Mouse (Mus musculus) midbrain, embryonic 16.5 days (tissue): Measurements from ENCODE around the gene Antxr2. TPM values are rescaled to one million over a fixed set of nuclear protein-coding genes. Genes with fewer than 3 reads are reported as not detected.

ENCODE experiments used
- ATAC-seq: fragments of 200-750 bp; cut with Nextera tagmentation; 2 replicates; pipeline ENCODE4 v1.8.0; 2017; ENCODE audit warnings: moderate TSS enrichment
- H3K27ac ChIP-seq: fragments of 300-500 bp; sonication (generic); 2 replicates; pipeline ENCODE4 v1.5.1; 2014; ENCODE audit warnings: mild to moderate bottlenecking, low read length, mixed read lengths
- H3K27me3 ChIP-seq: fragments of 300-500 bp; sonication (generic); 2 replicates; pipeline ENCODE4 v1.6.1; 2014; ENCODE audit warnings: low read depth, low read length, mixed read lengths; ENCODE audit not compliant: control insufficient read depth, insufficient read depth
- H3K36me3 ChIP-seq: fragments of 300-500 bp; sonication (generic); 2 replicates; pipeline ENCODE4 v1.6.1; 2014; ENCODE audit warnings: mild to moderate bottlenecking, low read length, moderate library complexity, mixed read lengths; ENCODE audit not compliant: control insufficient read depth, insufficient read depth
- H3K4me1 ChIP-seq: fragments of 300-500 bp; sonication (generic); 2 replicates; pipeline ENCODE4 v1.6.1; 2014; ENCODE audit warnings: mild to moderate bottlenecking, low read length, mixed read lengths; ENCODE audit not compliant: control insufficient read depth, insufficient read depth
- H3K4me2 ChIP-seq: fragments of 300-500 bp; sonication (generic); 2 replicates; pipeline ENCODE4 v1.6.1; 2014; ENCODE audit warnings: mild to moderate bottlenecking, low read length, mixed read lengths
- H3K4me3 ChIP-seq: fragments of 300-500 bp; sonication (generic); 2 replicates; pipeline ENCODE4 v1.5.1; 2014; ENCODE audit warnings: low read depth, mild to moderate bottlenecking, low read length, moderate library complexity, mixed read lengths
- H3K9ac ChIP-seq: fragments of 300-500 bp; sonication (generic); 2 replicates; pipeline ENCODE4 v1.6.1; 2014; ENCODE audit warnings: low read depth, low read length, mixed read lengths
- H3K9me3 ChIP-seq: fragments of 300-500 bp; sonication (generic); replicated peaks from 2 replicates; pipeline ENCODE4 v1.6.1; 2014; ENCODE audit warnings: mild to moderate bottlenecking, low read length, mixed read lengths; ENCODE audit not compliant: control insufficient read depth, poor library complexity, severe bottlenecking
- WGBS: fragments of 180-500 bp; shearing (Covaris S2); extraction: QIAGEN DNeasy Blood & Tissue Kit; methylation state at CpG from one replicate; pipeline ENCODE4 v1.1.7; 2014; 5-methylcytosine and 5-hydroxymethylcytosine counted together
- polyA plus RNA-seq: library from polyadenylated mRNA; unstranded; fragments of >200 nt; fragmentation: Nextera tagmentation; extraction: Ambion mirVana; gene quantifications from 2 replicates; pipeline ENCODE4 v1.2.1, GENCODE M21; 2015

Antxr2 gene
- 2.4 and 2.5 TPM in 2 replicates for polyA plus RNA-seq

DNA sequence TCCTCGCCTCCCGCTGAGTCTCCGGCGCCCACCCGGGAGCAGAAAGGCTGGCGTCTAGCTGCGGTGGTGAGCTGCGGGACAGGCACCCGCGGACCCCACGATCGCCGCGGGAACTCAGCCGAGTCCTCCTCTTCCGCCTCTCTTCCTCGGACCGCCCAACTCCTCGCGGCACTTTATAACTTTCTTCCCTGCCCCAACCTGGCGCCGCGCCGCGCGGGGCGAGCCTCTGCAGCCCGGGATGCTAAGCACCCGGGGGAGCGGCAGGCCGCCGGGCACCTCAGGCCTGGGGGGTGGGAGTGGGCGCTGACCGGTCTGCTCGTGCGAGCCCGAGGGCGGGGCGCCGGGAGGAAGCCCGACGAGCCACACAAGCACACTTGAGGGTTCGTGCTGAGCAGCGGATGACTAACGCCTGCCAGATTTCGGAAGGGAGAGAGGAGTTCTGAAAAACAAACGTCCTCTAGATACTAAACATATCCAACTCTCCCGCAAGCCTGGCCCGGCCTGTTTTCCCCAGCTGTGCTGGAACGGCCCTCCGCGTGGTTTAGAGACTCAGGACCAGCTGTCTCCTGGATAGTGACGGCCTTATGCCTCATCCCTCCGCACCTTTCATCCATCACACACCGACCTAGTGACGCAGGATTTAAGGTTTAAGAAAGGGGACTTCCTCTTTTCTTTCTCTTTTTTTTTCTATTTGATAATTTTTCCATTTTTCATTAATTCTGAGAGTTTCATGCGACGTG, at the start of gene Antxr2:
Antxr2 (minus strand) TSS at position 142 of the 740 bp plus-strand sequence.
- Histone ChIP-seq H3K36me3 (no peaks in the 10 kb centered on the region), H3K4me3 (peak within 1 kb of the TSS; percentile 77), H3K4me1 (peaks cover 5% of the 10 kb centered on the region; the same call in 1 of the 2 replicates), H3K4me2 (peak within 1 kb of the TSS; percentile 100), H3K9me3 (no peaks in the 10 kb centered on the region), H3K27ac (peak within 1 kb of the TSS; percentile 42), H3K27me3 (peaks cover 2% of the 10 kb centered on the region; the same call in 1 of the 2 replicates), H3K9ac (peak within 1 kb of the TSS; percentile 78)
- WGBS: 2% methylated on average over 57 of the region's 58 CpGs
- peak; percentile 77 for ATAC-seq

DNA sequence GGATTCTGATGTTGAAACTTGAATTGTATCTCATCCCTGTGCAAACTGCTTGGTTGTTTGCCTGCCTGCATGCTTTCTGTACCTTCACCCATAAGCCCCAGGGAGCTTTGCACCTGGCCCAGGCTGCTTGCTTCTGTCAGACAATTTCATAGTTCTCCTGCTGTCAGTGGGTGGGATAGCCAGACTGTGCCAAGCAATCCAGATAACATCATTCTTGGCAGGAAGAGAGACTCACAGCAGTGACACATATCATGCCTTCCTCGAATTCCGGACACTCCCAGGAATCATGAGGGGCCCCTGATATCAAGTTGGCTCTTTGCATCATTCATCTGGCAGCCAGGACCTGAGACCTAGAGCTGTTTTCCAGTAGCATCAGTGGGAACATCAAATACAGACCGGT, 45.8 kb upstream of the Antxr2 start:
- no peak overlapping the region for H3K4me2 ChIP-seq
- 82% methylated on average over 3 of the region's 3 CpGs for WGBS
- no peak overlapping the region for H3K9ac ChIP-seq
- H3K9me3 ChIP-seq: no peaks in the 10 kb centered on the region
- no peaks in the 10 kb centered on the region for H3K4me1 ChIP-seq
- no peaks in the 10 kb centered on the region for H3K36me3 ChIP-seq
- H3K4me3 ChIP-seq: no peak overlapping the region
- no peaks in the 10 kb centered on the region for H3K27me3 ChIP-seq
- H3K27ac ChIP-seq: no peak overlapping the region
- ATAC-seq: no peak

DNA sequence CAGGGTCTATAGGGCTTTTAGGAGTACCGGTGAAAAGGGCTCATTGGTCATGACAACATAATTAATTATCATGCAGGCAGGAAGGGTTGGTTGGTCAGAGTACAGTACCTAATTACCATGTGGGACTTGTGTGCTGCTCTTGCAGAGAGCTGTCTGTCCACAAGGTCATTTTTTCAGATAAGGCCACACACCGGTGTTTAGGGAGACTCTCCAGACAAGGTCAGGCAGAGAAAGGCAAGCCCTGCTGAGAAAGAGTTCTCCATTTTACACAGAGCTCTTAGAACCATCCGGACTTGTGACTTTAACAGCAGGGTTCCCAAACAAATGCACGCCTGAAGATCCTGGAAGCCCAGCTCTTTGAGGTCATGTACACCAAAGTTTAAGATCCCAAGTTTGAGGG, 38.3 kb upstream of the Antxr2 start:
- no peaks in the 10 kb centered on the region for H3K4me1 ChIP-seq
- H3K36me3 ChIP-seq: no peaks in the 10 kb centered on the region
- no peak overlapping the region for H3K27ac ChIP-seq
- WGBS: 69% methylated on average over 4 of the region's 4 CpGs
- H3K27me3 ChIP-seq: no peaks in the 10 kb centered on the region
- H3K4me2 ChIP-seq: no peak overlapping the region
- no peak overlapping the region for H3K4me3 ChIP-seq
- no peak overlapping the region for H3K9ac ChIP-seq
- ATAC-seq: no peak
- H3K9me3 ChIP-seq: no peaks in the 10 kb centered on the region

DNA sequence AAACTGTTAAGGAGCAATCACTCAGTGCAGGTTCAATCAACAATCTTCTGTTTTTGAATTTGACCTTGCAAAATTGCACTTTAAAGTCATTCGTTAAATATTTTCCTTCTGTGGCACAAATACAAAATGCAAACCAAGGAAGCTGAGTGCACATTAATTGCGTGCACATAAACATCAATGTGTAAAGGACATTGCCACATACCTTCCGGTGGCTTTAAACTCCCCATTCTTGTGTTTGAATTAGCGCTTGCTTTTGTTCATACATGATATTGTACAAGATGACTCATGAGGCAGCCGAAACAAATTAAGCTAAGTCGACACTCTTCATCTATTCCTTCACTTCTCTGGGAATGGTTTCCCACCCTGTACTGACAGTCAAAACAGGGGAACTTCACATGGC, 24.4 kb upstream of the Antxr2 start:
- Histone ChIP-seq H3K27me3 (no peaks in the 10 kb centered on the region), H3K4me3 (no peak overlapping the region), H3K9me3 (no peaks in the 10 kb centered on the region), H3K4me1 (no peaks in the 10 kb centered on the region), H3K9ac (no peak overlapping the region), H3K4me2 (no peak overlapping the region), H3K27ac (no peak overlapping the region), H3K36me3 (no peaks in the 10 kb centered on the region)
- ATAC-seq: no peak
- WGBS: 92% methylated on average over 6 of the region's 6 CpGs

DNA sequence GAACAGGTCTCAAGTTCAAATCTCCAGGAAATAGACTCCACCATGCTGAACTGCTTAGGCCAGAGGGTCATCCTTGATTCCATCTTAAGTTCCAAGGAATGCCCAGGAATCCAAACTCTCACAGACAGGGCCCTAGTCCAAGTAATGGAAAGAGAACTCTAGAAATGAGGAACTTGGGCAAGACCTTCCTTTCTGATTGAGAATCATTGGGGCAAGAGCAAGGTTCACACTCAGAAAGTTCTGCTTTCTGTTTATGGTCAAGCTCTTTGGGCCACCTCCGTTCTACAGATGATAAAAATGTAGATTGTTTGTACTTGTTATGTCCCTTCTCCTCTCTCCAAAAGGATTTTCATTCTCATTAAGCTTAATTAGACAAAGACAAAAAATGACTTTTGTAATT, 24.0 kb upstream of the Antxr2 start:
- Histone ChIP-seq H3K27ac (no peak overlapping the region), H3K36me3 (no peaks in the 10 kb centered on the region), H3K4me2 (no peak overlapping the region), H3K9ac (no peak overlapping the region), H3K4me3 (no peak overlapping the region), H3K9me3 (no peaks in the 10 kb centered on the region), H3K4me1 (no peaks in the 10 kb centered on the region), H3K27me3 (no peaks in the 10 kb centered on the region)
- no peak for ATAC-seq
- 91% methylated on average over 1 of the region's 1 CpGs for WGBS

- H3K36me3 ChIP-seq: no peaks in the 10 kb centered on the region
- H3K4me1 ChIP-seq: peaks cover 5% of the 10 kb centered on the region; the same call in 1 of the 2 replicates
- H3K9ac ChIP-seq: no peak overlapping the region
- H3K4me2 ChIP-seq: no peak overlapping the region
- no peak overlapping the region for H3K4me3 ChIP-seq
- WGBS: 88% methylated on average over 2 of the region's 2 CpGs
- ATAC-seq: no peak
- H3K27me3 ChIP-seq: peaks cover 2% of the 10 kb centered on the region; the same call in 1 of the 2 replicates
- H3K27ac ChIP-seq: no peak overlapping the region
- no peaks in the 10 kb centered on the region for H3K9me3 ChIP-seq
Measured at GRCm38 (mm10) chr5:98034928-98035327, 4.1 kb upstream of the Antxr2 start.

- Histone ChIP-seq H3K9me3 (no peaks in the 10 kb centered on the region), H3K27ac (no peak overlapping the region), H3K27me3 (peaks cover 2% of the 10 kb centered on the region; the same call in 1 of the 2 replicates), H3K36me3 (no peaks in the 10 kb centered on the region), H3K4me2 (no peak overlapping the region), H3K4me3 (no peak overlapping the region), H3K9ac (no peak overlapping the region), H3K4me1 (peaks cover 5% of the 10 kb centered on the region; the same call in 1 of the 2 replicates)
- ATAC-seq: no peak
- 65% methylated on average over 2 of the region's 2 CpGs for WGBS
Measured at GRCm38 (mm10) chr5:98034207-98034606, 3.4 kb upstream of the Antxr2 start.

DNA sequence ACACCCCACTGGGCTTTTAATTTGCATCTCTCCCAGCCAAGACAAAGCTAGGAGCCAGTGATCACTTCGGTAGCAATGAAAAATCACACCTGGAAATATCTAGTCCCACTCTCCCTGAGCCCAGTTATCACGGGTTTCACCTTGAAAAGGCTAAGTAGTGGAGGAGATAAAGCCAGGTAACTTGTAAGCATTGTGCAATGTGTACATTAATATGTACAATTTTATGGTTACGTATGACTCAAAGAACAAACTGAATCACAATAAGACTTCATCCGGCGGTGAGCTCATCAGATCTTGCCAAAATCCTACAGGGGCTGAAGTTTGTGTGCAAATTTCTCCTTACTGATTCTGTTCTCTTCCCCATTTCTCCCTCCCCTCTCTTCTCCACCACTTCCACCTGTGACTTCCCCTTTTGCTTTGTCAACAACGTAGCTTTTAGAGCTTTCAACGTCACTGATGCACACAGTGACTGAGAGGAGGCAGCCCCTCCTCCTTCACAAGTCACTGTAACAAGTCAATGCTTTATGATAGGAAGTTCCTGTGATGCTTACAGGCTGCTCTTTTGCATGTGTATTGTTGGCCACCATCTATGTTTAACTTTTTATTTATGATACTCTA, 2.1 kb upstream of the Antxr2 start:
- ATAC-seq: no peak
- H3K27ac ChIP-seq: no peak overlapping the region
- no peak overlapping the region for H3K9ac ChIP-seq
- H3K27me3 ChIP-seq: peaks cover 2% of the 10 kb centered on the region; the same call in 1 of the 2 replicates
- peaks cover 5% of the 10 kb centered on the region; the same call in 1 of the 2 replicates for H3K4me1 ChIP-seq
- no peaks in the 10 kb centered on the region for H3K36me3 ChIP-seq
- WGBS: 72% methylated on average over 7 of the region's 7 CpGs
- H3K4me3 ChIP-seq: no peak overlapping the region
- H3K4me2 ChIP-seq: no peak overlapping the region
- no peaks in the 10 kb centered on the region for H3K9me3 ChIP-seq
